Mouse (Mus musculus): ENCODE results near the gene Trank1.

- no peak for TF ChIP-seq TCF12 (IDR thresholded peaks at IDR 0.05; ENCODE audit: insufficient read depth, poor library complexity, severe bottlenecking)
- no peak for TF ChIP-seq TCF3 (IDR thresholded peaks at IDR 0.05; ENCODE audit: insufficient read length, low read depth)
These were observed 43.5 kb downstream of the Trank1 start for GRCm38 (mm10) chr9:111355041-111355440.
